Mouse (Mus musculus) induced T-regulatory cell, adult 2 months (primary cell): ENCODE results near the gene Tdp2.

Experiments used
- DNase-seq: peaks from one replicate; pipeline ENCODE4 v3.0.0-alpha.2; 2012; ENCODE audit warnings: low read depth

The Tdp2 gene

DNA sequence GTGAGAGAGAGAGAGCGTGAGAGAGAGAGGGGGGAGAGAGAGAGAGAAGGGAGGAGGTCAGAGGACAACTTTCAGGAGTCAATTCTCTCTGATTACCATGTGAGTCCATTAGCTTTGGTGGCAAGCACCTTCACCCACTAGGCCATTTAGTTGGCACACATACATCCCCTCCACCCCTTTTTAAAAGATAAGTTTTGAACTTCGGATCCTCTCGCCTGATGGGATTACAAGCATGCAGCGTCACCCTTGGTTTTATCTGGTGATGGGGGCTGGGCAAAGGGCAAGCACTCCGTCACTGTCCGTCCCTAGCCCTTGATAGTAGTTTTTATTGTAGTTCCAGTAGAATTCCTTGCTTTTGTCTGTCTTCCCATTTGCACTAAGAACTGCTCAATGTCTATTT lies 48.7 kb downstream of the Tdp2 start:
- DNase-seq, result no peak

DNA sequence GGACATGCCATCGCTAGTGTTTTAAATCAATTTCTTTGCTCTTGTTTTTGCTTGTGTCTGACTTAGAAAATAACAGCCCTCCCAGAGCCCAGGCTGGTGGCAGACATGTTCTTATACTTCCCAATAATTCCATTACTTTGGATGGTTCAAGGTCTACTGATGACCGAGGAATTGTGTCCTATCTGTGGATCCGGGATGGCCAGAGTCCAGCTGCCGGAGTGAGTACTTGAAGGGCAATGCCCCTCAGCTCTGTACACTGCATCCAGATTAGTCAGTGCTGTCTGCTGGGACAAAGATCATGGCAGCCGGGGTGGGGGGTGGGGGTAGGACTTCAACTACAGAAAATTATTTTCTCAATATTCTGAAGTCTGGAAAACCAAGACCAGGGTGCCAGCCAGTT lies 49.2 kb downstream of the Tdp2 start:
- no peak for DNase-seq

DNA sequence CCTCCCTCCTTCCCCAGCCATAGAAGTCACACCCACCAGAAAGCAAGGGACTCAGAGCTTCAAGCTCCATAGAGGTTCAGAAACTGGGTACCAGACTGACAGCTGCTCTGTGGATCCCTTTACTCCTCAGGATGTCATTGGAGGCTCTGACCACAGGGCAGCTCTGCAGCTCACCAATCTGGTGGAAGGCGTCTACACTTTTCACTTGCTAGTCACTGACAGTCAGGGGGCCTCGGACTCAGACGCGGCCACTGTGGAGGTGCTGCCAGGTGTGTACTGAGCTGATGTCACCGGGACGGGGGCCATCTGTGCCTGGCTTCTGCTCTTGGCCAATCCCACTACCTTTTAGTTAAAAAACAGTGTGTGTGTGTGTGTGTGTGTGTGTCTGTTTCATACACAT lies 50.9 kb downstream of the Tdp2 start:
- DNase-seq, result no peak

DNA sequence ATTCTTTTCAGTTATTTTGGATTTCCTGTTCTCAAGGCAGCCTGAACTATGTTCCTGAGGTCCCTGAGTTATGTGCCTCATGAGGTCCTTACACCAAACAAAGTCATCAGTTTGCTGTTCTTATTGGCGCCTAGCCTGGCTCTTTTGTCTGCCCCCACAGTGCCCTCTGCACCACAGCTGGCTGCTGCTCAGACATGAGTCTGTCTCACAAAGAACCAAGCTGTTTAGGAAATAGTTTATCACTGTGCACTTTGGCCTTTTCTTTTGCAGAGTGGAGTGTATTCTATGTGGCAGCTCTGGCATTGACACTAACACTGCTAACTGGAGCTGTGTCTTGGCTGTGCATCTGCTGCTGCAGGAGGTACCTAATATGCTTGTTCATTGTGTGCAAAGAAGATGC lies 58.1 kb downstream of the Tdp2 start:
- no peak for DNase-seq
